Mouse (Mus musculus) kidney, postnatal 10 days (tissue): ENCODE measurements around the gene Narfl.

Experiments used
- DNase-seq: peaks from one replicate; pipeline ENCODE4 v3.0.0; 2021; ENCODE audit warnings: mixed read lengths

Gene Narfl

DNA sequence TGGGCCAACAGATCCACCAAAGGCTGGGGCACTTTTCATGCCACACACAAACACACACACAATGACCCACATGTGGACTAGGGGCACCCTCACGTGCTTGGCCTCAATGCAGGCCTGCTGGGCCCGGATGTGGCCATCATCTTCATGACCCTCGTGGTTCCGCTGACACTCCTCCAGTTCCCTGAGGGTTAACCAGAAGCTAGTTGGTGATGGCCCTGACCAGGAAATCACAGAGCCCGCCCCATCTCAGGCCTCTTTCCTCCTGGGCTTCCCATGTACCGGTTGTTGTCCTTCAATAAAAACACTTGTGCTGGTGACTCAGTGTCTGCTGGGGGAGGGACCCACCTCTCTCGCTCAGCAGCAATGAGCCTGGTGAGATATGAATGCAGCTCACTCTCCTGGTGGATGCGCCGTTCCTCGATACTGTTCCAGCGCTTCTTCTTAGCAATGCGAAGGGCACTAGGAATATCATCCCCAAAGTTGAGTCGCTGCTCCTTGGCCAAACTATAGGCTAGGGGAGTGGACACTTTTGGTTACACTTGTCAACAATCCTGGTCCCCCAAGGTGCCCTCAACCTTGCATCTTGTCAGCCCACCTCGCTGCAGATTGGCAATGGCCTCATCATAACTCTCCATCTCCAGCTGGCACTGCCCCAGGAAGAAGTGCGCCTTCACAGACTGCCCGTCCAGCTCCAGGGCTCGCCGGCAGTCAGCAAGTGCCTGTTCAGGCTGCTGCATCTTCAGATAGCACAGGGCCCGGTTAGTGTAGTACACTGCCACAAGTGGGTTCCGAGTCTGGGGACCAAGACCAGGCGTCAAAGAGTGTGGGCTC, 58.1 kb downstream of the Narfl start:
- DNase-seq, result peak; percentile 57

DNA sequence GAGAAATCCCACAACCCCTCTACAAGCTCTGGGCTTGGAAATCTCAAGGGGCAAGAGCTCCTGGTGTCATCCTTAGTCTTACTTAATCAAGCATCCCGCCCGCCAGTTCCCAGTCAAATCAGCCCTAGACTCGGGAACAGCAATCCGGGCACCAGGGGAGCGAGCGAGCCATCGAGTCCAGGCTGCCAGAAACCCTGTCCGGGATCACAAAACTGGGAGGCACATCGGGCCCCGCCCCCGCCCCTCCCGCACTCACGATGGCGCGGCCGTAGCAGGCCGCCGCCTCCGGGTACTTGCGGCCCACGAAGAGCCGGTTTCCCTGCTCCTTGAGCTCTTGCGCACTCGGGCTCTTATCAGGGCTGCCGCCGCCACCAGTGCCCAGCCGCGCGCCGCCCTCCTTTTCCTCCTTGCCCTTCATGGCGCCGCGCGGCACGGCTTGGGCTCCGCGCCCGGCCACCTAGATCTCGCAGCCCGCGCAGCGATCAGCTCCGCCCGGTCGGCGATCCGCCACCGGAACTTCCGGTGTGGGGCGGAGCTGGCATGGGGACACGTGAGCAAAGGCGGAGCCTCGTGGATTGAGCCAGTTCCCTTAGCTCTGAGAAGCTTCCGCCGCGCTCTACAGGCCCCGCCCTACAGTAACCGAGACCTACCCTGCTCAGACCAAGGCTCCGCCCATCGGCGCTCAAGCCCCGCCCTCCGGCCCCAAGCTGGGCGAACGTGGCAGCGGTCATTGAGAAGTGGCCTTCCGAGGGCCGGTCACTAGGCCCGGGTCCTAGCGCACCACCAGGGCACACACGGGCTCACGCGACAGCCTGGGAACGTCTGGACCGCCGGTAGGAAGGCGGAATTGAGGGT, 59.1 kb downstream of the Narfl start:
- peak; percentile 100 for DNase-seq
